Mouse (Mus musculus): ENCODE data around the gene Gm4131. TPM values are rescaled to one million over a fixed set of nuclear protein-coding genes. Genes with fewer than 3 reads are reported as not detected.

Gm4131 gene
- polyA plus RNA-seq, 1 experiment from 2014 or later: 0.20 TPM

DNA sequence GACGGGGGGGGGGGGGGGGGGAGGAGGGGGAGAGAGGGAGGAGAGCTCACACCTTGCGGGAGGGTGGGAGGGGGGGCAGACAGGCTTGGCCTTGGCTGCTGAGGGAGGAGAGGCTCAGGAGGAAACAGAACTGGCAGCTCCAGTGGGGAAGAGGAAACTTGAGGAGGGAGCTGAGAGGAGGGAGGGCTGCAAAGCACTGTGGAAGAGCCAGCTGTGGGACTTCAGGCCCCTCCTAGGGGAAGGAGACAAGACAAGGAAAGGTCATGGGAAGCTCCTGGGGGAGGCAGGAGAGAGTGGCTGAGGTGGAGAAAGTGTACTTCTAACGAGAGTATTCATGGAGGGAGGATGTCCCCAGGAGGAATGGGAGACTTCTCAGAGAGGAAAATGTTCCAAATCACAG lies 6.7 kb upstream of the Gm4131 start:
- no peak overlapping the region for H3K9ac ChIP-seq
- H3K4me1 ChIP-seq (replicated peaks): peaks cover 23% of the 10 kb centered on the region
- no peak overlapping the region for H3K27ac ChIP-seq (ENCODE audit: poor library complexity, severe bottlenecking)
- WGBS: 0% methylated on average over 2 of the region's 3 CpGs
- ATAC-seq (ENCODE audit: insufficient number of reproducible peaks, low FRiP score): no peak
- H3K9me3 ChIP-seq (replicated peaks): no peaks in the 10 kb centered on the region
- no peaks in the 10 kb centered on the region for H3K36me3 ChIP-seq
- H3K4me3 ChIP-seq: no peak overlapping the region
- H3K27me3 ChIP-seq (replicated peaks): 0 out of 2 replicates have a peak, but pooled peaks cover 5% of the 10 kb centered on the region
- H3K4me2 ChIP-seq: peak overlapping the region; percentile 36

- 23% methylated on average over 4 of the region's 4 CpGs for WGBS
- H3K4me2 ChIP-seq: no peak overlapping the region
- H3K4me3 ChIP-seq: no peak overlapping the region
- H3K9me3 ChIP-seq (replicated peaks): no peaks in the 10 kb centered on the region
- H3K27me3 ChIP-seq (replicated peaks): 0 out of 2 replicates have a peak, but pooled peaks cover 5% of the 10 kb centered on the region
- peak overlapping the region; percentile 48 for H3K27ac ChIP-seq (ENCODE audit: poor library complexity, severe bottlenecking)
- peaks cover 28% of the 10 kb centered on the region for H3K4me1 ChIP-seq (replicated peaks)
- no peak for ATAC-seq (ENCODE audit: insufficient number of reproducible peaks, low FRiP score)
- H3K9ac ChIP-seq: no peak overlapping the region
- no peaks in the 10 kb centered on the region for H3K36me3 ChIP-seq
These were observed 3.6 kb upstream of the Gm4131 start for GRCm38 (mm10) chr14:62570299-62570698.

GRCm38 (mm10) chr14:62569463-62569862 lies 2.7 kb upstream of the Gm4131 start:
- Histone ChIP-seq H3K4me2 (no peak overlapping the region), H3K36me3 (no peaks in the 10 kb centered on the region), H3K4me1 (replicated peaks) (peaks cover 28% of the 10 kb centered on the region), H3K9ac (no peak overlapping the region), H3K27me3 (replicated peaks) (0 out of 2 replicates have a peak, but pooled peaks cover 4% of the 10 kb centered on the region), H3K9me3 (replicated peaks) (no peaks in the 10 kb centered on the region), H3K4me3 (no peak overlapping the region), H3K27ac (ENCODE audit: poor library complexity, severe bottlenecking) (peak overlapping the region; percentile 48)
- 75% methylated on average over 5 of the region's 5 CpGs for WGBS
- no peak for ATAC-seq (ENCODE audit: insufficient number of reproducible peaks, low FRiP score)

- Histone ChIP-seq H3K4me1 (replicated peaks) (peaks cover 12% of the 10 kb centered on the region), H3K9me3 (replicated peaks) (no peaks in the 10 kb centered on the region), H3K9ac (no peak overlapping the region), H3K4me2 (no peak overlapping the region), H3K36me3 (no peaks in the 10 kb centered on the region), H3K27me3 (replicated peaks) (0 out of 2 replicates have a peak, but pooled peaks cover 8% of the 10 kb centered on the region), H3K27ac (ENCODE audit: poor library complexity, severe bottlenecking) (no peak overlapping the region), H3K4me3 (no peak overlapping the region)
- 77% methylated on average over 7 of the region's 7 CpGs for WGBS
- no peak for ATAC-seq (ENCODE audit: insufficient number of reproducible peaks, low FRiP score)
These were observed 3.0 kb downstream of the Gm4131 start for GRCm38 (mm10) chr14:62563679-62564078.

DNA sequence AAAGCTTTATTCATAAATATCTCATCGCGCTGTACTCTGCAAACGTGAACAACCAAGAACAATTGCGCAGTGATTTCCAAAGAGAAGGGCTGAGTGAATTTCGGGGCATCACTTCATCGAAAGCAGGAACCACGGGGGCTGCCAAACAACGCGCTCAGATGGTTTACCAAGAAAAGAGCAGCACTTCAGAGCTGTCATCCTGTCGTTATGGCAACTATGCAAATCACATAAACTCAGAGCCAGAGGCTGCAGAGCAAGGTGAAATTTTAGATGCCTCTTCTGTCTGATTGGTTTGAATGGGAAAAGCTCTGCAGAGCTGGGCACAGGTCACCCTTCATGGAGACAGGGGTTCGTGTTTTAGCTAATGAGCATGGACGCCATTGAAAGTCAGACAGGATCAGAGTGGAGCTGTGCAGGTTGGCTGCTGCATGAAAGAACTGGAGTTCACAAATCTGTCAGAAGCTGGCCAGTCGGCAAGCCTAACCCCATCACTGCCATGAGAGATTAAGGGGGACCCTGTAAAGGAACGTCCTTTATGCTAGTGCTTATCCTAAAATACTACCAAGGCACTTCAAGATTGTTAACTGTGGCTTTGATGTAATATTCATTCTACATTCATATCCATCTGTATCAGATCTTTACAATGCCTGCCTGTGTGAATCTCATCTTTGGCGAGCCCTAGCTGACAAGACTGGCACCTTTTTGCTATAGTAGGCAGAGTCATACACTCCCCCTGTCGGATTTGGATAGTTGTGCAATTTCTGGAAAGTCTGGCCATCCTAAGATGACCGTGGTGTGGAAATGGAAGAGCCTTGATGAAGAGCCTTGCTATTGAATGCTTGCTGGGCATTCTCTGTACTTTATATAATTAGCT lies 4.6 kb downstream of the Gm4131 start:
- Histone ChIP-seq H3K4me3 (no peak overlapping the region), H3K27ac (ENCODE audit: poor library complexity, severe bottlenecking) (no peak overlapping the region), H3K9ac (no peak overlapping the region), H3K27me3 (replicated peaks) (peaks cover 18% of the 10 kb centered on the region), H3K36me3 (no peaks in the 10 kb centered on the region), H3K4me1 (replicated peaks) (0 out of 2 replicates have a peak, but pooled peaks cover 6% of the 10 kb centered on the region), H3K4me2 (no peak overlapping the region), H3K9me3 (replicated peaks) (no peaks in the 10 kb centered on the region)
- 55% methylated on average over 17 of the region's 17 CpGs for WGBS
- ATAC-seq (ENCODE audit: insufficient number of reproducible peaks, low FRiP score): no peak

- no peaks in the 10 kb centered on the region for H3K36me3 ChIP-seq
- H3K9me3 ChIP-seq (replicated peaks): no peaks in the 10 kb centered on the region
- no peak overlapping the region for H3K4me2 ChIP-seq
- 80% methylated on average over 3 of the region's 3 CpGs for WGBS
- H3K4me1 ChIP-seq (replicated peaks): peaks cover 22% of the 10 kb centered on the region
- no peak overlapping the region for H3K4me3 ChIP-seq
- H3K27ac ChIP-seq (ENCODE audit: poor library complexity, severe bottlenecking): no peak overlapping the region
- peaks cover 27% of the 10 kb centered on the region for H3K27me3 ChIP-seq (replicated peaks)
- ATAC-seq (ENCODE audit: insufficient number of reproducible peaks, low FRiP score): no peak
- H3K9ac ChIP-seq: no peak overlapping the region
These were observed 9.6 kb downstream of the Gm4131 start for GRCm38 (mm10) chr14:62557111-62557510.

- Histone ChIP-seq H3K4me3 (peak overlapping the region; percentile 69), H3K36me3 (no peaks in the 10 kb centered on the region), H3K27me3 (replicated peaks) (peaks cover 27% of the 10 kb centered on the region), H3K27ac (ENCODE audit: poor library complexity, severe bottlenecking) (no peak overlapping the region), H3K9ac (peak overlapping the region; percentile 84), H3K4me1 (replicated peaks) (peaks cover 17% of the 10 kb centered on the region), H3K9me3 (replicated peaks) (no peaks in the 10 kb centered on the region), H3K4me2 (peak overlapping the region; percentile 98)
- peak; percentile 36 for ATAC-seq (ENCODE audit: insufficient number of reproducible peaks, low FRiP score)
- WGBS: 10% methylated on average over 34 of the region's 38 CpGs
These were observed 10.6 kb downstream of the Gm4131 start for GRCm38 (mm10) chr14:62555840-62556810.

DNA sequence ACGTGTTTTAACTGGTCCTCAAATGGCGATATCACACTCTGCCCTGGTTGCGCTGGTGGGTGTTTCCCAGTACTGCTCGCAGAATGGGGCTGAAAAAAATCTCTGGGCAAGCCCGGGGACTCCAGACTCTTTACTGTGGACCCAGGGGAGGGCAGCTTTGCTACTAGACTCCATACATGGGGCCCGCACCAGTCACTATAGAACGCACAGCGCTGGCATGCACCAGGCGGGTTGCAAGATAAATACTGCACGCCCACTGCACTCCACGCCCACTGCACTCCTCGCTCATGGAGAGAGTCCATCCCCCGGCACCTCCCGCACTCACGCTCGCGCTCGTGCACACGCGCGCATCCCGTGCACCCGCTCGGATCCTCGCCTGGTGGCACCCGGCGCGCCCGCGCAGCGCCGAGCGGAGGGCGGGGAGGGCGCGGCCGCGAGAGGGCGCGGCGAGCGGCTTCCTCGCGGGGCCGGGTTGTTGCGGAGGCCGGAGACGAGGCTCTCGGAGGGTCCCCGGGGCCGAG lies 11.4 kb downstream of the Gm4131 start, which contains the start of gene Fam124a:
TSS of gene Fam124a (plus strand) at position 429 of the 521 bp plus-strand sequence.
- H3K27ac ChIP-seq (ENCODE audit: poor library complexity, severe bottlenecking): no peak within 1 kb of the TSS
- peaks cover 17% of the 10 kb centered on the region for H3K4me1 ChIP-seq (replicated peaks)
- H3K4me2 ChIP-seq: peak within 1 kb of the TSS; percentile 98
- peaks cover 27% of the 10 kb centered on the region for H3K27me3 ChIP-seq (replicated peaks)
- H3K9me3 ChIP-seq (replicated peaks): no peaks in the 10 kb centered on the region
- H3K36me3 ChIP-seq: no peaks in the 10 kb centered on the region
- WGBS: under 1% methylated on average over 50 of the region's 51 CpGs
- ATAC-seq (ENCODE audit: insufficient number of reproducible peaks, low FRiP score): peak; percentile 81
- H3K9ac ChIP-seq: peak within 1 kb of the TSS; percentile 84
- H3K4me3 ChIP-seq: peak within 1 kb of the TSS; percentile 69

- Histone ChIP-seq H3K36me3 (no peaks in the 10 kb centered on the region), H3K4me2 (no peak overlapping the region), H3K4me3 (no peak overlapping the region), H3K9ac (no peak overlapping the region), H3K9me3 (replicated peaks) (no peaks in the 10 kb centered on the region), H3K4me1 (replicated peaks) (peaks cover 19% of the 10 kb centered on the region), H3K27me3 (replicated peaks) (peaks cover 25% of the 10 kb centered on the region), H3K27ac (ENCODE audit: poor library complexity, severe bottlenecking) (no peak overlapping the region)
- no peak for ATAC-seq (ENCODE audit: insufficient number of reproducible peaks, low FRiP score)
- 78% methylated on average over 5 of the region's 5 CpGs for WGBS
These were observed 12.9 kb downstream of the Gm4131 start for GRCm38 (mm10) chr14:62553786-62554185.

DNA sequence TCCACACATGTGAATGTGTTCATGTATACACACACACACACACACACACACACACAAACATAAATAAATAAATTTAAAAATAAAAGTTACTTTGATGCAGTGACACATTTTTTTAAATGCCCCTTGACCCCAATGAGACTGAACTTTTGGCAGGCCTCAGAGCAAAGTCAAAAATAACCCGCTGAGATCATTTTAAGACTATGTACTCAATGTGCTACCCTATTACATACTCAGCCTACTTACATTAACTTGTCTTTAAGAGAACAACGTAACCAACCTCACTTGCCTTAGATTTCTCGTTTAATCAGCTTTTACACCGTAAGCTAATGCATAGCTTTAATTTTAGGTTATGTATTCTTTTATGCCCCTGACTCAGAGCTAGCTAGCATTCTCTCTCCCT lies 13.9 kb downstream of the Gm4131 start:
- no peaks in the 10 kb centered on the region for H3K36me3 ChIP-seq
- no peak overlapping the region for H3K4me2 ChIP-seq
- H3K4me1 ChIP-seq (replicated peaks): peaks cover 19% of the 10 kb centered on the region
- no peak for ATAC-seq (ENCODE audit: insufficient number of reproducible peaks, low FRiP score)
- no peak overlapping the region for H3K27ac ChIP-seq (ENCODE audit: poor library complexity, severe bottlenecking)
- H3K9ac ChIP-seq: no peak overlapping the region
- no peaks in the 10 kb centered on the region for H3K9me3 ChIP-seq (replicated peaks)
- 83% methylated on average over 4 of the region's 4 CpGs for WGBS
- H3K4me3 ChIP-seq: no peak overlapping the region
- peaks cover 20% of the 10 kb centered on the region for H3K27me3 ChIP-seq (replicated peaks)
